Mouse (Mus musculus): ENCODE results near the gene Map3k12. TPM values are rescaled to one million over a fixed set of nuclear protein-coding genes. Genes with fewer than 3 reads are reported as not detected.

The Map3k12 gene
- 13.1 and 13.7 TPM in 2 replicates for polyA plus RNA-seq (2012; rRNA removed)

DNA sequence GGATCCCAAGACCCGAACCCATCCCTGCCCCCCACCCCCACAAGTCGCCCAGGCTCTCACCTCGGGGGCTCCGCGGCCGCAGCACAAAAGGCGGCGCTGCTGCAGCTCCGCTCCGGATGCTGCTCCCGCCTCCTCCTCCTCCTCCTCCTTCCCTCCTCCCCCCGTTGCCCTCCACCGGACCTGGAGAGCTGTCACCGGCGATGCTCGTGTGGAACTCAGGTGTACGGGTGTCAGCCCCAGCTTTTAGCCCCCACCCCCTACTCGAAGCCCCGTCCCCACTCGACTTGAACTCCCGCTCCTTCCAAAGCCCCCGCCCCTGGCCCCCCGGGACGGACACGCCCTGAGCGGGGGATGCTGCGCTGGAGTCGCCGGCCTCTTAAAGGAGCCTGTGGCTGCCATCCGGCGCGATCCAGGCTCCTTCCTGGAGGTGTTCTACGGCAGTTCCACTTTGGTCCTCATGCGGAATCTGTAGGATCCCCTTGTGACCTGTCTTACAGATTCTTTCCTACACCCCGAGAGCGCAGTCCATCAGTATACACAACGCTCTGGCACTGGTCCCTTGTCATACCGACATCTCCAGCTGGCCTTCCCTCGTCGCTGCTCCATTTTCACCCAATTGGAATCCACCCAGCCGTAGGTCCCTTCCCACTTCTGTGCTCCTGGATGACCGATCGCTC is at the start of gene Map3k12:
Map3k12 (minus strand) TSS at position 337 of the 677 bp plus-strand sequence.
- peak; percentile 62 for DNase-seq (ENCODE audit: low spot score)

DNA sequence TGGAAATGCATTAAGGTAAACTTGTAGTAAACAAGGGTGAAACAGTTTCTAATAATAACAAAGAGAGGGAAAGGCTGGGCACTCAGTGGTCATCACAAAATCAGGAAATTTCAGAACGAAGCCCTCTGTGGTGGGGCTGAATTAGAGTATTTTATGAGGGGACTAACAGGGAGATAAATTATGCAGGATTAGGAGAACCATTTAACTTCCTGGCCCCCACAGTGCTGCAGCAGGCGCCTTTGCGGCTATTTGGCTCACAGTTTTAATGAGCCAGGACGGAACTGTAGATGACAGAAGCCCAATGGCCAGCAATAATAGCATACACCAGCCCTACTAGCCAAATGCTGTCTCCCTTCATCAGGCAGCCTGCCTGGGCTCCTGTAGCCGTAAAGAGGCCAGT is 46.8 kb upstream of the Map3k12 start:
- DNase-seq (ENCODE audit: low spot score) = no peak

DNA sequence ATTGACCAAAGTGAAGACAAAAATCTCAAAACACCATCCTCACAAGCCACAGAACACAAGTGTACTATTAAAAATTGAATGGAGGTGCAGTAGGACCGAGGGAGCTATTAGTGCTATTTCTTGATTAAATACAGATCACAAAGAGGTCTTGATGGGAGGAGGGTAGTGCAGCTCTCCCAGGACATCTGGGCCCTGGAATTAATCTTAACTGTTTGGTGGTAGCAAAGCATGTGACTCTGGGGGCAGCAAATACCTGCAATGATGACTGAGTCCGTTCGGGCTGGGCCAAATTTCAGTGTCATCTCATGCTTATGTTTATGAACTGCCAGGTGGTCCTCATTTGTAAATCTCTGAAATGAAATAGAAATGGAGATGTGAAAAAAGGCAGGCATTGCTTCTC is 46.2 kb upstream of the Map3k12 start:
- DNase-seq (ENCODE audit: low spot score) = no peak

DNA sequence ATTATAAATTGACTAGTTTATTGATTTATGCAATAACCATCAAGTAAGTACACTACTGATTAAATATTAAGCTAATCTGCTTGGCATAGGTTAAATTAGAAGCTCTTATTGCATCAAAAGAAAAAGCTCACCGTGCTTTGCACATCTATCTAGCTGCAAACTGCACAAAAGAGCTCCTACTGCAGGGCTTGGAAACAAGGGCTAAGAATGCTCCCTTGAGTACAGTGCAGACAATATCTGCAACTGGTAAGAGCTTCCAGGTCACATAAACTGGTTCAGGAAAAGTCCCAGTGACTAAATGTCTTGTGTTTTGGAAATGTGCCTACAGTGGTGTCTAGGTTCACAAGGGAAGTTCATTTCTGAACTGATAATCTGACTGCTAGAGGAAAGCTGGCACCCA is 45.6 kb upstream of the Map3k12 start:
- no peak for DNase-seq (ENCODE audit: low spot score)

DNA sequence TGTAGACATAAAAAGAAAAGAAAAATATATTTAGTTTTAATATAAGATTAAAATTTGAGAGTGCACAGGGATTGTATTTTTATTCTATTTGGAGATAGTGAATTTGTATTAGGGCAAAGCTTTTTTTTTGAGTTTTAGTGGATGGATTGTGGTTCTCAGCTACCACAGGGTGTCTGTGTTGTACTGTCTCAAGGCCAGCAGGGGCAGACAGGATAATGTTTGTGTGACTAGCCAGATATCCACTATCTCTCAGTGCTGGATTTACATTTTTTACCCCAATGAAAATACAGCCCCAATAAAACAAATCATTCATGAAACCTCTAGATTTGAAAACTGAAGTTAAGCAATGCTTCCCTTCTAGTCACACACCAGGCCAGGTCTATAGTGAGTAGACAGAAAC is 40.7 kb upstream of the Map3k12 start:
- no peak for DNase-seq (ENCODE audit: low spot score)

DNA sequence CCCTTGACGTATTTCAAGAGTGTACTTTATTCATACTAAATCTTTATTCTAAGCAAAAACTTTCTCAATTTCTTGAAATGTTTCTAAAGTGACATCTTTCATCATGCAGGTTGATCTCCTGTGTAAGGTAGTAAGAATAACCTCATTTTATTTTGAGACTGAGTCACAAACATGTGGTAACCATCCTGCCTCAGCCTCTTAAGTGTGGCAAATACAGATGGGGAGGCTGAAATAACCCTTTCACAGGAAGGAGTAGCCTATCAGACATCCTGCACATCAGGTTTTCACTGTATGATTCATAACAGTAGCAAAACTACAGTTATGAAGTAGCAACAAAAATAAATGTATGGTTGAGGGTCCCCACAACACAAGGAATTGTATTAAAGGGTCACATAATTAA is 38.7 kb upstream of the Map3k12 start:
- no peak for DNase-seq (ENCODE audit: low spot score)

DNA sequence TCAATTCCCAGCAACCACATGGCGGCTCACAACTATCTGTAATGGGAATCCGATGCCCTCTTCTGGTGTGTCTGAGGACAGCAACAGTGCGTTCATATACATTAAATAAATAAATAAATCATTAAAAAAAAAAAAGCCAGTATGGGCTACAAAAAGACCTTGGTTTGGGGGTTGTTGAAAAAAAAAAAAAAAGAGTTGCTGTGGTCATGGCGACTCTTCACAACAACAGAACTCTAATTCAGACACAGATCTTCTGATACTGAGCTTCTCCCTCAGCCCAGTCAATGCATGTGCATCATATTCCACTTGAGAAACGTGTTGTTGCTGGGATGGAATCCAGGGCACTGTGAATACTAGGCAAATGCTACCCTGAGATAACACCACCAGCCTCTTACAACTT is 35.7 kb upstream of the Map3k12 start:
- DNase-seq (ENCODE audit: low spot score) = no peak

DNA sequence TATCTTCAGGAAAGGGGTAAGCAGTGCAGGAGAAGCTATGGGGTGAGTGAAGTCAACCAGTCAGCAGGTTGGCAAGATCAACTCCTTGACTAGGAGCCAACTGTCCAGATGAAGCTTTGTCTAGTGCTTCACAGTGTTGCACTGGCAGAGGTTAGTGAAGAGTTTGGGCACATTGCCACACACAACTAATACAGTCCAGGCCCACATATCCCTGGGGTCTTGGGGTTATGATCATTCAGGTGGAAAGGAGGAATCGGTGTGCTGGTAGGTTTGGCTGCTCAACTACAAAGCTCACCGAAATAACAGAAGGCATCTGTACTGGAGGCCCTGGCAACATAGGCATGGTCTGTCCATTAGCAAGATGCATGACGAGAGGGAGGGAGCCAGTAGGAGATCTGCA is 30.6 kb upstream of the Map3k12 start:
- no peak for DNase-seq (ENCODE audit: low spot score)

DNA sequence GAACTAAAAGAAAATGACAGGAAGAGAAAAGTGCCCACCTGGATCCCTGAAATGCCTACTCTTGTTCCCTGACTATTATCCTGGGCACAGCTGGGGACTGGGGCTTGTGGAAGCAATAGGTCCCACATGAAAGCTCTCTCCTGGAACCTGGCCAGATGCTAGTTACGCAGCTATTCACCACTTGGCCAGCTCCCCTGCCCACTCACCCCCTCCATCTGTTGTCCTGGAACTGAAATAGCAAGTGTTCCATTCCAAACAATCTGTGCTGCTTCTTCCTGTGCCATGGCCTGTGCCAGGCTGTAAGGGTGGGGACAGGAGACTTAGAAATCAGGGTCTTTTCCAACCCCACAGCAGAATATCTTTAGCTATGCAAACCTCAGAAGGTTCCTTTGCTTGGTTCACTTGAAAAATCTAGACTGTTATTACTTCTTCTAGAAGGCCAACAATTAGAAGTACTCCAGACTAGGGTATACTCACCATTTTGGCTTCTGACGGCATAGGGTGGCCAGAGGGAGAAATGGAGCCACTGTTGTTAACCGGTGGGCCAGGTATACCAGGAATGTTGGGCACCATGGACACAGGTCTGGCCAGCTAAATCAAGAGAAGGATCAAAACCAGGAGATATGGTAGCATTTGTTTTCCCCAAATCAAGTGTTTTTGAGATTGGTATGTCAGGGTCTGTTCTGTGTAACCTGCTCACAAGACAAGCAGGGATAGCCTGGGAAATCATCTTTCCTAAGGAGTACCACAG is 30.0 kb upstream of the Map3k12 start:
- no peak for DNase-seq (ENCODE audit: low spot score)

DNA sequence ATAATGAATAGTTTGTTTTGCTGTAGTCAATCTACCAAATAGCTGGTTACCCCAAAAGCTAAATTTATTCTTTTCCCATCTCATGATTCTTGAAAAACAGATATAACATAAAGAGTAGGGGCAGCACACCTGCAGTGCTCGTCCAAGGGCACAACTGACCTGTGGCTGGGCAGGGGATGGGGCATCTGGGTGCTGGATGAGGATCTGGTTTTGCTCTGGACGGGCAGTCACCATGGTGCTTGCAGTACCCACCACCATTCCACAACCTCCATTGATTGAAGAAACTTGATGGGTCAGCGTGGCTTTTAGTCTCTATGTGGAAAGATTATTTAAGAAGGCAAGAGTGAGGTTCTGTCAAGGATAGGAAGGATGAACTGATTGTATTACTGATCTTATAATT is 29.4 kb upstream of the Map3k12 start:
- DNase-seq (ENCODE audit: low spot score) = no peak

DNA sequence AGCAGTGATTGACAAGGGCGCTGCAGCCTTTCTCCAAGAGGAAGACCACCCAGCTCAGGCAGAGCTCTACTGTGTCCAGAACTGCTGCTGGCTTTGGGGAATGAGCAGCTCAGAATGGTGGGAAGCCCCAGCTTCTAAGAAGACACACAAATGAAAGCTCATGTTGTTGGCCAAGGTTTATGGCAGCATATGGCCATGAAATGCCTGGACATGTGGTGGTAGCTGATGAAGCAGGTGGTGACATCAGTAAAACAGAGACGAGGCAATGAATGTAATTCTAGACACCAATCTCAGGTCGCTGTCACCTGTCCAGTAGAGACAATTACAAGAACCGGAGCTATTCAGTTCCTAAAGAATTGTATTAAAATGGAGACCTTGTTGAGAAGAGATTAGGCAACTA is 27.9 kb upstream of the Map3k12 start:
- no peak for DNase-seq (ENCODE audit: low spot score)

DNA sequence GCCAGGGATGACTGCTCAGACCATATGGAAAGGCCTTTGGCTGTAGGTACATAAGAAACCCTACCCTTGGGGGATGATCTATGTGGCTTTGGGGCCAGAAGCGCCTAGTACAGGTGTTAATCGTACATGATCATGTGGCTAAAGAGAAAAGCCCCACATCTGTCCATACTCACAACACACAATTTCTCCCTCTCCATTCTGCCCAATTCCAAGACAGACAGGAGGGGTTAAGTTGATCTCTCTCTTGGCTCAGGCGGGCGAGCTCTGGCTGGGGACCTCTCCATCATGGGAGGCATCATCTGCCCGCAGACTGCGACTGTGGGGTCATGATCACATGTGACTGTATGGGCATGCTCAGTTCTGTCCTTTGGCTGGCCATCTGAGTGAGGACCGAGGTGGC is 17.1 kb upstream of the Map3k12 start:
- DNase-seq (ENCODE audit: low spot score) = no peak

DNA sequence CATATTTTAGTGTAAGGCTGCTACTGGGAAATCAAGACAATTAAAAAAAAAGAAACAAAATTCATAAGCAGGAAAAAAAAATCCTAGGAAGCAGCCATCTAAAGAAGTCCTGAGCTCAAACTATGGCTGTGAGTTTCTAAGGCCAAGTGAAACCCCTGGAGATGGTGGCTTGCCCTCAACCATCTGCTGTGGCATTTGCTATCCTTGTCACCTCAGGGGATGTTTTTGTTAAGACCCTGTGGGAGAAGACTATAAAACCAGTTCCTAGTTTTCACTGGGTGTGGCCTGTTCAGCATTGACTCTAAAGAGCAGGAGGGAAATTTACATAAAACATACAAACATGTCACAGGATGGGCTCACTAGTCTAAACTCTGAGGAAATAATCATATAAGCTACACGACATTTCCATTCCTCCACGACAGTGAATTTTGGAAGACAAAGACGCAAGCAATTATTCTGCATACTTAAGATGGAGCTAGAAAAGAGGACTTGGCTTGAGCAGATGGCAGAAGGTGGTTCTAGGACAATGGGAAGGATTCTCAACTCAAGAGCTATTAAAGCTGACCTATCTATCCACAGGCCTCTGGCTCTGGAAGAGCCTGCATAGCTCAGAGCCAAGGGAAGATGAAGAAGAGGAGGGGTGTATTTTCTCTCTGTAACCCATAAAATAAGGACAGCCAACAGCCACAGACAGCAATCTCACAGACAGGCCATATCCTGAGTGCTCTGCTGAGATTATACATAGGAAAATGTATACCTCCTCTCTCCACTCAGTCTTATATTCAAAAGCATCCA is 15.4 kb upstream of the Map3k12 start:
- DNase-seq (ENCODE audit: low spot score) = no peak

DNA sequence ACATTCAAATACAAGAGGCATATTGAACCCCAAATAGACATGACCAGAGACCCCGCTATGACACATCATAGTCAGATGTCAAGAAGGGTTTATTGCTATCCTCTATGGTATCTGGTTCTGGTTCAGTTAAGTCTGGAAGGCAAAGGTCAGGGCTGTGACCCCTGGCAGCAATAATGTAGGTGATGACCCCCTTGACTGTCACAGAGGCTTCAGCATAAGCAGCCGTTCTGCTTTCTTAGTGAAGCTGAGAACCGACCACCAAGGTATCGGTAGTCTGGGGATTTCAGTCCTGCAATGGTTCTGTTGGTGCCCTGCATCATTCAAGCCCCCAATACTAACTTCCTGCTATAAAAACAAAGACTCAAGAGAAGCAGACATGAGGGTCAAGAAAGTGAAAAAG is 14.7 kb upstream of the Map3k12 start:
- no peak for DNase-seq (ENCODE audit: low spot score)

DNA sequence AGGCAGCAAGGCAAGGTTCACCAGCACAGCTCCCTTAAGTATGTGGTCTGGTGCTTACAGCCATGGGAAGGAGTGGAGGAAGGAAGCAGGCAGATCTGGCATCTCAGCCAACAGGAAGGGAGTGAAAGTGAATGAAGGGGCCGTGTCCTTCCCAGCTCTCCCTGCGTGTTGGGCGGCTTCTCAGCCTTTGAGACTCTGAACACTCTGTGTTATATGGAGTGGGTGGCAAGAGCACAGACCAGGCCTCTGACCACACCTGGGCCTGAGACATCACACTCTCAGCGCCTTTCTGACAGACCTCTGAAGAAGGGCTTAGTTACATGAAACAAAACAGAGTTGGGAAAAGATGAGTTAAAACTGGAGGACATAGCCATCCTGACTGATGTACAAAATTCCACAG is 13.7 kb upstream of the Map3k12 start:
- DNase-seq (ENCODE audit: low spot score) = no peak

DNA sequence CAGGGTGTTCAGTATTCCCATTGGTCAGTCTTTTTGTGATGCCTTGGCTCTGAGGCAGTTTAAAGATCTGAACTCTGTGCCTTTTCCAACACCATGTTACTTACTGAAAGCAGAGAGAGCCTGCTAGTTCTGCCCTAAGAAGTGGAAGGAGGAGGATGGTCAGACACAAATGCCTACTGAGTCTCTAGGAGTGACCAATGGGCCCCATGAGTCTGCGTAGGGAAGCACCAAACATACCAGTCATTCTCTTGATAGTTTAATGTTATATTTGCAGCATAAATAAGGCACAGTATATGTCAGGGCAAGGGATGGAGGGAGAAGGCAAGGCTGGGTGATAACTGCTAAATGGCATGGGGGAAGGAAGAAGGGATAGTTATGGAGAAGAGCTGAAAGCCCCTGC is 11.5 kb upstream of the Map3k12 start:
- no peak for DNase-seq (ENCODE audit: low spot score)

DNA sequence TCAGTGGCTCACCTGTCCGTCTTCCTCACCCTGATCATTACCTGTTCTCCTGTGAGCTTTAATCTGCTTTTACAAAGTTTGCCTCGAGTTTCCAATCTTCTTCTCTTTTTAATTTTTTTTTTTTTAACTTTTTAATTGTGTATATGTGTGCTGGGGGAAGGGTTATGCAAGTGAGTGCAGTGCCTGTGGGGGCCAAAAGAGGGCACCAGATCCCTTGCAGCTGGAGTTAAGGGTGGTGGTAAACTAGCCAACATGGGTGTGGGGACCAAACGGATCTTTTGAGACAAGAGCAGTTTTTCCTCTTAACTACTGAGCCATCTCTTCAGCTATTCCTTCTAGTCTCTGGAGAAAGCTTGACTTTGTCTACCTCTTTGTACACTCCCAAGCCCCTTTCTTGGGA is 11.1 kb upstream of the Map3k12 start:
- DNase-seq (ENCODE audit: low spot score) = no peak

DNA sequence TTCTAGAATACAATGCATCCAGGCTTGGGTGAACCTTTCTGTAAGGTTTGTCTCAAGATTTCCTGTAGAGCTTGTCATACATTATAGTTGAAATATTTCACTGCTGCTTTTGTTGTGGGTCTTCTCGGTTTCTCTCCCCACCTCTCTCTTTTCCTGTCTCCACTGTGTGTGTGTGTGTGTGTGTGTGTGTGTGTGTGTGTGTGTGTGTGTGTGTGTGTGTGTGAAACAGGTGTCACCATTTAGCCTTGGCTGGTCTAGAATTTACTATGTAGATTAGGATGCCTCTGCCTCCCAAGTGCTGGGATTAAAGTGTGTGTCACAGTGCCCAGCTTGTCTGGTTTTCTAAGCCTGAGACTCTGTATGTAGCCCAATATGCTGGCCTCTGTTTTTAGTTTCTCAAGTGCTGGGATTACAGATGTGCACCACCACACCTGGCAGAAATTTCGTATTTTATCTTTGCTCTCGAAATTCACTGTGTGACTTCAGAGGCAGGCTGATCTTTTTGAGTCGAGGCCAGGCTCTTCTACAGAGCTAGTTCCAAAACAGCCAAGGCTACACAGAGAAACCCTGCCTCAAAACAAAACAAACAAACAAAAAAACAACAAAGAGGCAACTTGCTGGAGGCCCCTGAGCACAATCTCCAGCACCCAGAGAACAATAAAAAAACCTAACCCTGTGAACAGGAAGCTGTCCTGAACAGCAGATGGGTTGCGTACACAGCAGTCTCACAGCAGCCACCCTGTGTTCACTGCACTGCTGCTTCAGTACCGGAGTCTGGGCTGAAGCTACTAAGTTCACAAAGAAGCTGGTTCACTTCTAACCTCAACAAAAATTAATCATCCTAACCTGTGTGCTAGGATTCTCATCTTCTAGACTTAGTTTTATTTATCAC is 9.5 kb upstream of the Map3k12 start:
- DNase-seq (ENCODE audit: low spot score) = no peak

DNA sequence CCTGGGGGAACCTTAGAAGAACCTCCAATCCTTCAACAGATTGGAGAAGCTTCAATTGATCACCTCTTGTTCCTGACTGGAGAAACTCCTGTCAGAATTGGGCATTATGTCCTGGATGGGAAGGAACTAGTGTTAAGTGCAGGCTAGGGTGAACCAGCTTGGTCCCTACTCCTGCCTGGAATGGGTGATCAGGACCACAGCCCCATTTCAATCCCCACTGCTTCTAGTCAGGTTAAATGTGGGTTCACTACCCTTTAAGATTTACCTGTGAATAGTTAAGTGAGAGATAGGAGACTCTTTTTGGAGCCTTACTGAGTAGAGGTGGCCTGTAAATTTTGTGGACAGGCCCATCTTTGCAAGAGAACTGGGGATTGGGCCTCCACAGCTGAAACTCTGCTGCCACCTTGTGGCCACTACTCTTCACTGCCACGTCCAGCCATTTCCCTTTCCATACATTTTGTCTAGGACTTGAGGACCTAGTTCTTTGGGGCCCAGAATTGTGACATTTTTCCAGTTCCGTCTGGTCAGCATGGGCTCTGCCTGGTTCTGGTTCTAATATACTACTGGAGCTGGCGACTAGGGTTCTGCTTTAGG is 8.1 kb upstream of the Map3k12 start, which contains the start of gene Npff:
Npff (minus strand) TSS at position 51 of the 594 bp plus-strand sequence.
- no peak for DNase-seq (ENCODE audit: low spot score)

DNA sequence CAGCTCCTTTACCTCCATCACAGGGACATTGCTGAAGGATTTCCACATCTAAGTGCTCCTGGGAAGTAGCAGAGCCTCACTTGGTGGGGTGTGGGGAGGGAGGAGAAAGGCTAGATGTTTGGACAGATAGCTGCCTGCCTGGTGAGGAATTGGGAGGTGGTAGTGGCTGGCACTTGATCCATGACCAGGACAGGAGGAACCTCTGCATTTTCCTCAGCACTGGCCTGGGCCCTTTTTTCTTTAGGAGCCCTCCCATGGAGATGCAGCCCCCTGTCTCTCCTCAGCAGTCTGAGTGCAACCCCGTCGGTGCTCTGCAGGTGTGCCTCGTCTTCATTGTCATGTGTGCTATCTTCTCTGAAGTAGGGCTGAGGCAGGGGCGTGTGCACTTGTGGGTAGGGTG is 4.6 kb upstream of the Map3k12 start:
- no peak for DNase-seq (ENCODE audit: low spot score)

DNA sequence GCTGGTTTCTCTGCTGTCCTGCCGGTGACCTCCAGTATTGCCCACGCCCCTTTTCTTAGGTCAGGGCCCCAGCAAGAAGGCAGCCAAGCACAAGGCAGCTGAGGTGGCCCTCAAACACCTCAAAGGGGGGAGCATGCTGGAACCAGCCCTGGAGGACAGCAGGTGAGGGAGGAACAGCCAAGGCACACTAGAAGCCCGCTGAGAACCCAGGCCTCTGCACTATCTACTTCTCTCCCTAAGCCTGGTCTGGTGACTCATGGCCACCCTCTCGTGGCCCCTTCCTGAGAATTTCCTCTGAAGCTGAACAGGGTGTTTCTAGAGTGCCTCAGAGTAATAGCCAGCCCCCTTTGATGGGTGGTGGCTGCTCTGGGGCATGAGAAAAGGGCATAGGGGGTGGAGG is 3.6 kb upstream of the Map3k12 start:
- DNase-seq (ENCODE audit: low spot score) = no peak

Measured in urinary bladder, adult 2 months (tissue).